Mouse (Mus musculus) frontal cortex, postnatal 25 days (tissue): ENCODE data around the gene Serpina3k.
"Not testable (repeated sequence)": the region's sequence is repeated elsewhere in the genome, so short reads cannot be mapped to it uniquely, and the experiment has no call there.

Experiments used
- DNase-seq, 2 experiments: peaks; one replicate each; pipeline ENCODE4 v3.0.0; 2022; ENCODE audit warnings: low spot score in 2 of 2

Serpina3k gene

GRCm38 (mm10) chr12:104388477-104388876, 50.2 kb downstream of the Serpina3k start:
- DNase-seq, result no peak

GRCm38 (mm10) chr12:104391057-104391456, 52.8 kb downstream of the Serpina3k start:
- not testable (repeated sequence) for DNase-seq
